Mouse (Mus musculus) G1E (cell line): ENCODE measurements around the gene Sh3rf1. TPM values are rescaled to one million over a fixed set of nuclear protein-coding genes. Genes with fewer than 3 reads are reported as not detected.

Experiments used
- ATAC-seq: 2 replicates; pipeline ENCODE4 v1.8.0; 2016; ENCODE audit warnings: mild to moderate bottlenecking; ENCODE audit not compliant: insufficient number of reproducible peaks, poor library complexity, low FRiP score, severe bottlenecking; ENCODE audit errors: extremely low read depth
- DNase-seq: peaks from one replicate; pipeline ENCODE4 v3.0.0; 2012; ENCODE audit warnings: low spot score
- H3K27me3 ChIP-seq: 2 replicates; pipeline ENCODE4 v1.6.1; 2012; ENCODE audit warnings: mild to moderate bottlenecking, low read length, inconsistent platforms; ENCODE audit not compliant: insufficient read depth
- H3K36me3 ChIP-seq: replicated peaks from 2 replicates; pipeline ENCODE3; 2012; ENCODE audit warnings: mild to moderate bottlenecking, inconsistent platforms
- H3K4me1 ChIP-seq: 2 replicates; pipeline ENCODE4 v1.6.1; 2012; ENCODE audit warnings: low read depth, low read length, inconsistent platforms, mixed read lengths; ENCODE audit not compliant: insufficient read depth
- H3K4me3 ChIP-seq: 2 replicates; pipeline ENCODE4 v1.5.1; 2012; ENCODE audit warnings: low read depth, mild to moderate bottlenecking, inconsistent platforms, low read length, moderate library complexity, mixed read lengths
- H3K9me3 ChIP-seq: replicated peaks from 2 replicates; pipeline ENCODE4 v1.6.1; 2012; ENCODE audit warnings: inconsistent platforms
- CTCF ChIP-seq: IDR thresholded peaks from 2 replicates; pipeline ENCODE4 v1.5.1; 2012; ENCODE audit warnings: low read depth, low read length, inconsistent platforms, mixed read lengths
- GATA1 ChIP-seq: IDR thresholded peaks from 2 replicates; pipeline ENCODE4 v1.6.1; 2012; ENCODE audit warnings: borderline replicate concordance, low read length, inconsistent platforms, mixed read lengths
- GATA2 ChIP-seq: IDR thresholded peaks from 2 replicates; pipeline ENCODE4 v1.6.1; 2012; ENCODE audit warnings: low read depth, low read length, inconsistent platforms, borderline replicate concordance
- POLR2AphosphoS5 ChIP-seq: IDR thresholded peaks from 2 replicates; pipeline ENCODE4 v1.6.1; 2012; ENCODE audit warnings: low read depth, low read length, inconsistent platforms; ENCODE audit not compliant: insufficient replicate concordance
- TAL1 ChIP-seq: conservative IDR thresholded peaks from 2 replicates; pipeline ENCODE4 v1.6.1; 2012; ENCODE audit warnings: low read depth, low read length, inconsistent platforms, mixed read lengths
- polyA plus RNA-seq: library from polyadenylated mRNA; stranded (reverse); fragments of >175 nt; gene quantifications from 2 replicates; pipeline ENCODE4 v1.2.3, GENCODE M21; 2012
- total RNA-seq, 2 experiments: library from RNA; stranded (forward) in 1 of 2; stranded (reverse) in 1 of 2; fragments of 200-1000 nt in 1 of 2; fragments of >200 nt in 1 of 2; fragmentation: Nextera tagmentation in 1 of 2; gene quantifications; 2 replicates each; pipeline ENCODE4 v1.2.3; 2014 to 2017

Sh3rf1 gene
- total and polyA plus RNA-seq, 3 experiments: 2.3 to 4.0 (median 2.6) TPM

- DNase-seq (no peak), ATAC-seq (no peak)
- Histone ChIP-seq H3K36me3 (no peaks in the 10 kb centered on the region), H3K4me3 (no peak overlapping the region), H3K9me3 (peaks cover 3% of the 10 kb centered on the region; the same call in 1 of the 2 replicates), H3K27me3 (peaks cover 6% of the 10 kb centered on the region; the same call in 1 of the 2 replicates), H3K4me1 (peaks cover 3% of the 10 kb centered on the region; the same call in 1 of the 2 replicates)
- TF ChIP-seq POLR2AphosphoS5: no peak
- TF ChIP-seq GATA2: no peak
- TF ChIP-seq CTCF: no peak
- TF ChIP-seq GATA1: no peak
- TF ChIP-seq TAL1: no peak
These were observed 30.5 kb downstream of the Sh3rf1 start for GRCm38 (mm10) chr8:61254196-61254595.

GRCm38 (mm10) chr8:61258828-61259227 is 35.2 kb downstream of the Sh3rf1 start:
- TF ChIP-seq GATA2: no peak
- no peak for TF ChIP-seq TAL1
- TF ChIP-seq POLR2AphosphoS5: no peak
- no peak for TF ChIP-seq CTCF
- Histone ChIP-seq H3K4me3 (no peak overlapping the region), H3K4me1 (peaks cover 3% of the 10 kb centered on the region; the same call in 1 of the 2 replicates), H3K9me3 (no peaks in the 10 kb centered on the region), H3K27me3 (peaks cover 6% of the 10 kb centered on the region; the same call in 1 of the 2 replicates), H3K36me3 (no peaks in the 10 kb centered on the region)
- DNase-seq (no peak), ATAC-seq (no peak)

- ATAC-seq (no peak), DNase-seq (no peak)
- TF ChIP-seq GATA1: no peak
- TF ChIP-seq CTCF: no peak
- TF ChIP-seq TAL1: no peak
- no peak for TF ChIP-seq GATA2
- TF ChIP-seq POLR2AphosphoS5: no peak
- H3K36me3 ChIP-seq: no peaks in the 10 kb centered on the region
- H3K4me1 ChIP-seq: peaks cover 3% of the 10 kb centered on the region; the same call in 1 of the 2 replicates
- no peaks in the 10 kb centered on the region for H3K9me3 ChIP-seq
- H3K4me3 ChIP-seq: no peak overlapping the region
- H3K27me3 ChIP-seq: peaks cover 6% of the 10 kb centered on the region; the same call in 1 of the 2 replicates
These were observed 35.9 kb downstream of the Sh3rf1 start for GRCm38 (mm10) chr8:61259526-61259925.

GRCm38 (mm10) chr8:61260530-61260929 is 36.9 kb downstream of the Sh3rf1 start:
- no peak for ATAC-seq
- Histone ChIP-seq H3K4me1 (no peaks in the 10 kb centered on the region), H3K9me3 (no peaks in the 10 kb centered on the region), H3K4me3 (no peak overlapping the region), H3K27me3 (peaks cover 6% of the 10 kb centered on the region; the same call in 1 of the 2 replicates), H3K36me3 (no peaks in the 10 kb centered on the region)
- no peak for DNase-seq
- TF ChIP-seq TAL1: no peak

- no peaks in the 10 kb centered on the region for H3K4me1 ChIP-seq
- H3K4me3 ChIP-seq: no peak overlapping the region
- DNase-seq (no peak), ATAC-seq (no peak)
- H3K9me3 ChIP-seq: no peaks in the 10 kb centered on the region
- no peaks in the 10 kb centered on the region for H3K36me3 ChIP-seq
- TF ChIP-seq TAL1 (no peak), CTCF (no peak), GATA2 (no peak), GATA1 (no peak), POLR2AphosphoS5 (no peak)
- H3K27me3 ChIP-seq: peaks cover 3% of the 10 kb centered on the region; the same call in 1 of the 2 replicates
These were observed 37.7 kb downstream of the Sh3rf1 start for GRCm38 (mm10) chr8:61261374-61261773.

- Histone ChIP-seq H3K27me3 (peaks cover 3% of the 10 kb centered on the region; the same call in 1 of the 2 replicates), H3K4me1 (no peaks in the 10 kb centered on the region), H3K9me3 (no peaks in the 10 kb centered on the region), H3K4me3 (no peak overlapping the region), H3K36me3 (no peaks in the 10 kb centered on the region)
- TF ChIP-seq GATA1 (no peak), POLR2AphosphoS5 (no peak), CTCF (no peak), GATA2 (no peak), TAL1 (no peak)
- DNase-seq (no peak), ATAC-seq (no peak)
These were observed 40.0 kb downstream of the Sh3rf1 start for GRCm38 (mm10) chr8:61263691-61264090.

GRCm38 (mm10) chr8:61264881-61265280 is 41.2 kb downstream of the Sh3rf1 start:
- TF ChIP-seq GATA2 (no peak), CTCF (no peak), POLR2AphosphoS5 (no peak), GATA1 (no peak), TAL1 (no peak)
- Histone ChIP-seq H3K9me3 (no peaks in the 10 kb centered on the region), H3K4me1 (no peaks in the 10 kb centered on the region), H3K27me3 (no peaks in the 10 kb centered on the region), H3K4me3 (no peak overlapping the region), H3K36me3 (no peaks in the 10 kb centered on the region)
- DNase-seq (no peak), ATAC-seq (no peak)

GRCm38 (mm10) chr8:61265390-61265789 is 41.7 kb downstream of the Sh3rf1 start:
- Histone ChIP-seq H3K36me3 (no peaks in the 10 kb centered on the region), H3K4me1 (no peaks in the 10 kb centered on the region), H3K27me3 (no peaks in the 10 kb centered on the region), H3K9me3 (no peaks in the 10 kb centered on the region), H3K4me3 (no peak overlapping the region)
- no peak for DNase-seq
- TF ChIP-seq GATA2 (no peak), TAL1 (no peak), GATA1 (no peak), POLR2AphosphoS5 (no peak), CTCF (no peak)
- ATAC-seq: no peak
